Mouse (Mus musculus) central nervous system, embryonic 11.5 days (tissue): ENCODE measurements around the gene Bglap2. TPM values are rescaled to one million over a fixed set of nuclear protein-coding genes. Genes with fewer than 3 reads are reported as not detected.

ENCODE experiments used
- polyA plus RNA-seq: library from polyadenylated mRNA; depleted of rRNA; stranded (reverse); fragments of >200 nt; gene quantifications from 2 replicates; pipeline ENCODE4 v1.2.3, GENCODE M21; 2012; rRNA removed

Bglap2 gene
- polyA plus RNA-seq: not detected in 2 replicates

GRCm38 (mm10) chr3:88378599-88378998 lies at the start of gene Bglap2:
Gene Bglap2 (minus strand): TSS chr3:88378699.

GRCm38 (mm10) chr3:88424605-88425329 lies 46.3 kb upstream of the Bglap2 start, which contains the start of gene Slc25a44:
Gene Slc25a44 (minus strand): TSS chr3:88425139.

GRCm38 (mm10) chr3:88409741-88410644 lies 31.5 kb upstream of the Bglap2 start, which contains the start of gene Pmf1:
Gene Pmf1 (minus strand): TSS chr3:88410331.

GRCm38 (mm10) chr3:88384364-88384763 lies 5.9 kb upstream of the Bglap2 start, which contains the start of gene Bglap:
Gene Bglap (minus strand): TSS chr3:88384464.

GRCm38 (mm10) chr3:88372643-88373042 lies 5.9 kb downstream of the Bglap2 start, which contains the start of gene Bglap3:
Gene Bglap3 (minus strand): TSS chr3:88372743.

GRCm38 (mm10) chr3:88364337-88364736 lies 14.2 kb downstream of the Bglap2 start, which contains the start of gene Paqr6:
Gene Paqr6 (plus strand): TSS chr3:88364584.

GRCm38 (mm10) chr3:88336058-88337013 lies 42.2 kb downstream of the Bglap2 start, which contains the start of the genes Tmem79 and Smg5:
Gene Tmem79 (minus strand): TSS chr3:88336148.
Gene Smg5 (plus strand): TSS chr3:88336260.

Other genes with a start within 250 kb of the Bglap2 start
- 22.3 and 32.4 TPM in 2 replicates for gene Mef2d, start 236.3 kb downstream of the Bglap2 start, polyA plus RNA-seq
- 0.49 and 0.53 TPM in 2 replicates for gene Rhbg, start 124.0 kb downstream of the Bglap2 start, polyA plus RNA-seq
- gene Gm38392, start 91.5 kb downstream of the Bglap2 start, polyA plus RNA-seq: 0.15 and 0.20 TPM in 2 replicates
- gene Tsacc, start 81.7 kb downstream of the Bglap2 start, polyA plus RNA-seq: 3.8 and 6.7 TPM in 2 replicates
- 479 and 533 TPM in 2 replicates for gene Cct3, start 81.6 kb downstream of the Bglap2 start, polyA plus RNA-seq
- gene Glmp, start 53.7 kb downstream of the Bglap2 start, polyA plus RNA-seq: 55.2 and 76.1 TPM in 2 replicates
- 2.0 TPM in 2 replicates for gene Tmem79, start 42.6 kb downstream of the Bglap2 start, polyA plus RNA-seq
- 111 and 112 TPM in 2 replicates for gene Smg5, start 42.4 kb downstream of the Bglap2 start, polyA plus RNA-seq
- 1.4 and 1.9 TPM in 2 replicates for gene Paqr6, start 14.1 kb downstream of the Bglap2 start, polyA plus RNA-seq
- gene Bglap3, start 6.0 kb downstream of the Bglap2 start, polyA plus RNA-seq: 0.06 and 0.25 TPM in 2 replicates
- 0.20 and 1.0 TPM in 2 replicates for gene Bglap, start 5.8 kb upstream of the Bglap2 start, polyA plus RNA-seq
- gene Pmf1, start 31.6 kb upstream of the Bglap2 start, polyA plus RNA-seq: 105 and 106 TPM in 2 replicates
- 16.7 and 19.8 TPM in 2 replicates for gene Slc25a44, start 46.4 kb upstream of the Bglap2 start, polyA plus RNA-seq
- gene Sema4a, start 82.5 kb upstream of the Bglap2 start, polyA plus RNA-seq: 10.6 and 14.6 TPM in 2 replicates
- gene Lmna, start 131.3 kb upstream of the Bglap2 start, polyA plus RNA-seq: 22.5 and 24.7 TPM in 2 replicates
- gene Mex3a, start 153.7 kb upstream of the Bglap2 start, polyA plus RNA-seq: 70.1 and 73.6 TPM in 2 replicates
- gene Rab25, start 169.6 kb upstream of the Bglap2 start, polyA plus RNA-seq: 1.7 and 2.1 TPM in 2 replicates
- gene Lamtor2, start 174.4 kb upstream of the Bglap2 start, polyA plus RNA-seq: 95.0 and 115 TPM in 2 replicates
- gene Ubqln4, start 175.1 kb upstream of the Bglap2 start, polyA plus RNA-seq: 88.6 and 105 TPM in 2 replicates
- gene Ssr2, start 197.2 kb upstream of the Bglap2 start, polyA plus RNA-seq: 170 and 215 TPM in 2 replicates
- gene Arhgef2, start 227.3 kb upstream of the Bglap2 start, polyA plus RNA-seq: 89.1 and 124 TPM in 2 replicates